Mouse (Mus musculus) cortical plate, adult 2 months (tissue): ENCODE data around the gene Cdc42bpa.

Experiments used
- CTCF ChIP-seq: fragments of 200-500 bp; IDR thresholded peaks from 2 replicates; pipeline ENCODE4 v1.5.1; 2011; ENCODE audit warnings: mild to moderate bottlenecking, control low read depth, low read length; ENCODE audit not compliant: insufficient read depth; ENCODE audit errors: extremely low read depth
- POLR2A ChIP-seq: fragments of 200-500 bp; IDR thresholded peaks from 2 replicates; pipeline ENCODE4 v1.6.1; 2011; ENCODE audit warnings: mild to moderate bottlenecking, low read length, control low read depth; ENCODE audit not compliant: insufficient read depth; ENCODE audit errors: extremely low read depth

GRCm38 (mm10) chr1:180013479-180013878 lies 53.2 kb downstream of the Cdc42bpa start:
- no peak for TF ChIP-seq POLR2A
- TF ChIP-seq CTCF = no peak
